Mouse (Mus musculus): ENCODE data around the gene Tedc2. TPM values are rescaled to one million over a fixed set of nuclear protein-coding genes. Genes with fewer than 3 reads are reported as not detected.

The Tedc2 gene
- polyA plus RNA-seq, 1 experiment, result 7.5 TPM

DNA sequence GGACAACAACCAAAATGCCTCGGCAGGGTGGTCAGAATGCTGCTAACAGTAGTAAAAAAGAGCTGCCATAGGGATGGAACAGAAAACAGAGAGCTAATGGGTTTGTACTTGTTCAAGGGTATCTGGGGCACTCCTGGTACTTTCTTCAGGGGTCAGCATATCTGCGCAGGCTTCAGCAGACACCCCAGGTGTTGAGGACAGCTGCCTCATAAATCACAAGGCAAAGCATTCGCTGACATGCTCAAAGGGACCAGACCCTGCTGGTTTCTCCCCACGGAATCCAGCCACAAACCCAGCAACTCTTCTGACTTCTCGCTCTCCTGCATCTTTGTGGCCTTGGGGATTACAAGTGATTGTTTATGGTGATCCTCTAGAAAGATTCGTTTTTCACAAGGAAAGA lies 2.0 kb upstream of the Tedc2 start:
- H3K36me3 ChIP-seq (ENCODE audit: control insufficient read depth, insufficient read depth, low read length), result peaks cover 7% of the 10 kb centered on the region
- TF ChIP-seq POLR2A (IDR thresholded peaks at IDR 0.05; ENCODE audit: low read depth, low read length), result no peak
- no peak for DNase-seq (ENCODE audit: low read depth in 1 of 2, low spot score in 2 of 2)
- WGBS, result 87% methylated on average over 6 of the region's 6 CpGs
- no peaks in the 10 kb centered on the region for H3K27me3 ChIP-seq (ENCODE audit: control insufficient read depth, insufficient read depth, low read length)
- no peak overlapping the region for H3K27ac ChIP-seq (ENCODE audit: insufficient read depth, low read length)
- 0 out of 2 replicates have a peak, but pooled peaks cover 3% of the 10 kb centered on the region for H3K4me1 ChIP-seq (ENCODE audit: control insufficient read depth, insufficient read depth, insufficient read length)
- H3K4me3 ChIP-seq (ENCODE audit: extremely low read depth, insufficient read depth, insufficient read length), result no peak overlapping the region

- 90% methylated on average over 4 of the region's 4 CpGs for WGBS
- Histone ChIP-seq H3K27ac (ENCODE audit: insufficient read depth, low read length) (no peak overlapping the region), H3K4me1 (ENCODE audit: control insufficient read depth, insufficient read depth, insufficient read length) (0 out of 2 replicates have a peak, but pooled peaks cover 6% of the 10 kb centered on the region), H3K36me3 (ENCODE audit: control insufficient read depth, insufficient read depth, low read length) (peaks cover 11% of the 10 kb centered on the region), H3K27me3 (ENCODE audit: control insufficient read depth, insufficient read depth, low read length) (peaks cover 3% of the 10 kb centered on the region), H3K4me3 (ENCODE audit: extremely low read depth, insufficient read depth, insufficient read length) (no peak overlapping the region)
- TF ChIP-seq CTCF (IDR thresholded peaks at IDR 0.05; ENCODE audit: extremely low read depth, insufficient read depth, insufficient read length, insufficient replicate concordance) (no peak), POLR2A (IDR thresholded peaks at IDR 0.05; ENCODE audit: low read depth, low read length) (no peak)
- DNase-seq (ENCODE audit: low read depth in 1 of 2, low spot score in 2 of 2), result no peak
Measured at GRCm38 (mm10) chr17:24216836-24217235, 3.8 kb downstream of the Tedc2 start.

DNA sequence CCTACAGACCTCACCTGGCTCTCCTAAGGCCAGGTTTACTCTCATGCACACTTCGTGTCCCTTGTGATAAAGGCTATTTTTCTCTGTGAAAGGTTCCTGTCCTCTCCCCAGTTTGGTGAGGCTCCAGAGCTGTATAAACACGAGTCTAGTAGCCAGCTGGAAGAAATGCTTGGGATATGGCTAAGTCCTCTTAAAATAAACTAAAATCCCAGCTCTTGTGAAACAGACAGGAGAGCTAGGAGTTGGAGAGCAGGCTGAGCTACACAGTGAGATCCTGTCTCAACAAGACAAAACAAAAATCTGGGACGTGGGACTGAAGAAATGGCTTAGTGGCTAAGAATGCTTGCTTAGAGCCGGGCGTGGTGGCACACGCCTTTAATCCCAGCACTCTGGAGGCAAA lies 7.5 kb downstream of the Tedc2 start:
- TF ChIP-seq CTCF (IDR thresholded peaks at IDR 0.05; ENCODE audit: extremely low read depth, insufficient read depth, insufficient read length, insufficient replicate concordance) (no peak), POLR2A (IDR thresholded peaks at IDR 0.05; ENCODE audit: low read depth, low read length) (no peak)
- Histone ChIP-seq H3K27ac (ENCODE audit: insufficient read depth, low read length) (no peak overlapping the region), H3K27me3 (ENCODE audit: control insufficient read depth, insufficient read depth, low read length) (peaks cover 15% of the 10 kb centered on the region), H3K36me3 (ENCODE audit: control insufficient read depth, insufficient read depth, low read length) (peaks cover 11% of the 10 kb centered on the region), H3K4me1 (ENCODE audit: control insufficient read depth, insufficient read depth, insufficient read length) (peaks cover 9% of the 10 kb centered on the region), H3K4me3 (ENCODE audit: extremely low read depth, insufficient read depth, insufficient read length) (no peak overlapping the region)
- no peak for DNase-seq (ENCODE audit: low read depth in 1 of 2, low spot score in 2 of 2)
- WGBS, result 83% methylated on average over 6 of the region's 6 CpGs

GRCm38 (mm10) chr17:24212441-24213018 lies 8.1 kb downstream of the Tedc2 start:
- DNase-seq (ENCODE audit: low read depth in 1 of 2, low spot score in 2 of 2), result no peak
- Histone ChIP-seq H3K27me3 (ENCODE audit: control insufficient read depth, insufficient read depth, low read length) (peaks cover 17% of the 10 kb centered on the region), H3K4me3 (ENCODE audit: extremely low read depth, insufficient read depth, insufficient read length) (peak overlapping the region; percentile 41; the same call in 1 of the 2 replicates), H3K4me1 (ENCODE audit: control insufficient read depth, insufficient read depth, insufficient read length) (peaks cover 9% of the 10 kb centered on the region), H3K36me3 (ENCODE audit: control insufficient read depth, insufficient read depth, low read length) (peaks cover 8% of the 10 kb centered on the region), H3K27ac (ENCODE audit: insufficient read depth, low read length) (no peak overlapping the region)
- no peak for TF ChIP-seq CTCF (IDR thresholded peaks at IDR 0.05; ENCODE audit: extremely low read depth, insufficient read depth, insufficient read length, insufficient replicate concordance)
- no peak for TF ChIP-seq POLR2A (IDR thresholded peaks at IDR 0.05; ENCODE audit: low read depth, low read length)
- 50% methylated on average over 5 of the region's 5 CpGs for WGBS

DNA sequence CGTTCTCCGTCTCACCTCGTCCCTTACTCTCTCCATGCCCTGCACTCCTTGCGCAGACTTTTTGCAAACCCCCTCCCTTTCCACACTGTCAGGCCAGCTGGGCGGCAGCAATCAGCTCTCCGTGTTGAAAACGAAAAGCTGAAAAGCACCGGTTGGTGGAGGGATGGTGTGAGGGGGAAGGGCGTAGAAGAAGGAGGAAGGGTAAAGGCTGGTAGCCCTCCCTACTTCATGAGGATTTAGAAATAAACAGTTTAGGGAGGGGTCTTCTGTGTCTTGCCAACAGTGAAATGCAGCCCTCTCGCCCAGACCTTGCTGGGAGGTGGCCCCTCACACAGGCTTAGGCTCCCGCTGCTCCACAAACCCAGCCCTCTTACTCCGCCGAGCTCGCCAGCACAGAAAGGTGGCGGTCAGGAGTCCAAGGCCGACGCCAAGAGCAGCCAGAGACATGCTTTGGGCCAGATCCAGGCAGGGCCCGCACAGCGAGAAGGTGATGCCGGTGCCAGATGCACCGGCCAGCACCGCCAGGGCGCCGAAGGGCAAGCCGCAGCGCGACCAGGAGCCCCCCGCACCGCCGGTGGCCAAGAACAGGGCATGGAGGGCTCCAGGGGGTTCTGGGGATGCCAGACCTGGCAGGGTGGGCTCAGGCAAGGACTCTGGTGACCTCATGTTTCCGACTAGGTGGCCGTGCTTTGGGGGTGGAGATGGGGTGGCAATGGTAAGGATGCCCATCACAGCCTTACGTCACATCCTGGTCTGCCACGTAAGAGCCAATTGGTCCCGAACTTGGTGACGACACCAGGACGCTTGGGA lies 8.8 kb downstream of the Tedc2 start:
- Histone ChIP-seq H3K4me3 (ENCODE audit: extremely low read depth, insufficient read depth, insufficient read length) (peak overlapping the region; percentile 41; the same call in 1 of the 2 replicates), H3K4me1 (ENCODE audit: control insufficient read depth, insufficient read depth, insufficient read length) (peaks cover 11% of the 10 kb centered on the region), H3K36me3 (ENCODE audit: control insufficient read depth, insufficient read depth, low read length) (peaks cover 7% of the 10 kb centered on the region), H3K27me3 (ENCODE audit: control insufficient read depth, insufficient read depth, low read length) (peaks cover 20% of the 10 kb centered on the region), H3K27ac (ENCODE audit: insufficient read depth, low read length) (no peak overlapping the region)
- DNase-seq (ENCODE audit: low read depth in 1 of 2, low spot score in 2 of 2), result no peak
- WGBS, result 8% methylated on average over 37 of the region's 37 CpGs
- TF ChIP-seq POLR2A (IDR thresholded peaks at IDR 0.05; ENCODE audit: low read depth, low read length) (no peak), CTCF (IDR thresholded peaks at IDR 0.05; ENCODE audit: extremely low read depth, insufficient read depth, insufficient read length, insufficient replicate concordance) (no peak)

DNA sequence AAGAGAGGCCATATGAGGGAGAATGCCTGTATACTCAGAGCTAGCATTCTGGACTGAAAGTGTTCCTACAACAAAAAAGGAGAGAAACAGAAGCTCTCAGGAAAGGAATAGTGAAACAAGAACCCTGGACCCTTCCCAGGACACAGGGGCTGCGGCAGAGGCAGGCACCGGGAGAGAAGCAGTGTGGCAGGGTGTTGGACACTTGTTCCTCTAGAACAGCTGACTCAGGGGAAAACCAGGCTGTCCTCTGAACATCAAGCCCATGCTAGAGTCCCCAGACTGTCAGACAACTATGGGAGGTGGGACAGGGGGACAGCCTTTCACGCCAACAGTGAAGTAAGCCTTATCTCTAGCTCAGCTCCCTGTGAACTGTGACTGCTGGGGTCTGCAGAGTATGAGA lies 10.1 kb downstream of the Tedc2 start:
- Histone ChIP-seq H3K36me3 (ENCODE audit: control insufficient read depth, insufficient read depth, low read length) (peaks cover 3% of the 10 kb centered on the region; the same call in 1 of the 2 replicates), H3K27ac (ENCODE audit: insufficient read depth, low read length) (no peak overlapping the region), H3K4me1 (ENCODE audit: control insufficient read depth, insufficient read depth, insufficient read length) (peaks cover 23% of the 10 kb centered on the region), H3K27me3 (ENCODE audit: control insufficient read depth, insufficient read depth, low read length) (peaks cover 25% of the 10 kb centered on the region), H3K4me3 (ENCODE audit: extremely low read depth, insufficient read depth, insufficient read length) (no peak overlapping the region)
- 79% methylated on average over 3 of the region's 3 CpGs for WGBS
- TF ChIP-seq CTCF (IDR thresholded peaks at IDR 0.05; ENCODE audit: extremely low read depth, insufficient read depth, insufficient read length, insufficient replicate concordance) (no peak), POLR2A (IDR thresholded peaks at IDR 0.05; ENCODE audit: low read depth, low read length) (no peak)
- no peak for DNase-seq (ENCODE audit: low read depth in 1 of 2, low spot score in 2 of 2)

- TF ChIP-seq POLR2A (IDR thresholded peaks at IDR 0.05; ENCODE audit: low read depth, low read length) (no peak), CTCF (IDR thresholded peaks at IDR 0.05; ENCODE audit: extremely low read depth, insufficient read depth, insufficient read length, insufficient replicate concordance) (no peak)
Measured at GRCm38 (mm10) chr17:24209916-24210240, 10.8 kb downstream of the Tedc2 start.

More at GRCm38 (mm10) chr17:24209916-24210240, 10.8 kb downstream of the Tedc2 start:
- DNase-seq (ENCODE audit: low read depth in 1 of 2, low spot score in 2 of 2), result no peak
- no peak overlapping the region for H3K4me3 ChIP-seq (ENCODE audit: extremely low read depth, insufficient read depth, insufficient read length)
- no peak overlapping the region for H3K27ac ChIP-seq (ENCODE audit: insufficient read depth, low read length)
- no peaks in the 10 kb centered on the region for H3K36me3 ChIP-seq (ENCODE audit: control insufficient read depth, insufficient read depth, low read length)
- peaks cover 24% of the 10 kb centered on the region for H3K4me1 ChIP-seq (ENCODE audit: control insufficient read depth, insufficient read depth, insufficient read length)
- peaks cover 25% of the 10 kb centered on the region for H3K27me3 ChIP-seq (ENCODE audit: control insufficient read depth, insufficient read depth, low read length)
- 88% methylated on average over 3 of the region's 3 CpGs for WGBS
